Mouse (Mus musculus) small intestine, adult 10 weeks (tissue): ENCODE results near the gene H3f3b. TPM values are rescaled to one million over a fixed set of nuclear protein-coding genes. Genes with fewer than 3 reads are reported as not detected.

Experiments
- polyA plus RNA-seq: library from polyadenylated mRNA; stranded (reverse); fragments of 350-450 nt; fragmentation: Illumina TruSeq; extraction: RNeasy Lipid Tissue Mini Kit (QIAGEN cat#74804); gene quantifications from one replicate; pipeline ENCODE4 v1.2.3, GENCODE M21; 2014; ENCODE audit warnings: low replicate concordance

H3f3b gene
- 1,105 TPM for polyA plus RNA-seq

GRCm38 (mm10) chr11:116027756-116028155, at the start of gene H3f3b:
TSS of gene H3f3b (minus strand) at chr11:116027962.

GRCm38 (mm10) chr11:116030088-116030897, 2.5 kb upstream of the H3f3b start, which contains the start of gene Unk:
TSS of gene Unk (plus strand) at chr11:116030322.

GRCm38 (mm10) chr11:116012262-116012947, 15.4 kb downstream of the H3f3b start, which contains the start of gene Galk1:
TSS of gene Galk1 (minus strand) at chr11:116012719.

GRCm38 (mm10) chr11:115974309-115975082, 53.3 kb downstream of the H3f3b start, which contains the start of gene Itgb4:
TSS of gene Itgb4 (plus strand) at chr11:115974709.

Other genes starting within 250 kb of the H3f3b start
- gene Caskin2, start 214.3 kb downstream of the H3f3b start, polyA plus RNA-seq: 0.26 TPM
- gene Tsen54, start 213.2 kb downstream of the H3f3b start, polyA plus RNA-seq: not detected
- 3.8 TPM for gene Llgl2, start 203.9 kb downstream of the H3f3b start, polyA plus RNA-seq
- gene Myo15b, start 169.6 kb downstream of the H3f3b start, polyA plus RNA-seq: 14.8 TPM
- not detected for gene Smim5, start 128.0 kb downstream of the H3f3b start, polyA plus RNA-seq
- gene Smim6, start 115.9 kb downstream of the H3f3b start, polyA plus RNA-seq: 1.3 TPM
- 2.9 TPM for gene Sap30bp, start 94.7 kb downstream of the H3f3b start, polyA plus RNA-seq
- 1.3 TPM for gene Recql5, start 94.5 kb downstream of the H3f3b start, polyA plus RNA-seq
- gene Itgb4, start 53.3 kb downstream of the H3f3b start, polyA plus RNA-seq: 0.26 TPM
- gene Galk1, start 15.2 kb downstream of the H3f3b start, polyA plus RNA-seq: not detected
- 1.2 TPM for gene Unk, start 2.4 kb upstream of the H3f3b start, polyA plus RNA-seq
- not detected for gene Unc13d, start 50.0 kb upstream of the H3f3b start, polyA plus RNA-seq
- 15.3 TPM for gene Wbp2, start 59.0 kb upstream of the H3f3b start, polyA plus RNA-seq
- 0.56 TPM for gene Trim47, start 99.2 kb upstream of the H3f3b start, polyA plus RNA-seq
- 6.7 TPM for gene Trim65, start 103.2 kb upstream of the H3f3b start, polyA plus RNA-seq
- 1.9 TPM for gene Mrpl38, start 110.9 kb upstream of the H3f3b start, polyA plus RNA-seq
- gene Fbf1, start 140.2 kb upstream of the H3f3b start, polyA plus RNA-seq: 2.9 TPM
- gene Ten1, start 170.9 kb upstream of the H3f3b start, polyA plus RNA-seq: 1.2 TPM
- gene Acox1, start 171.1 kb upstream of the H3f3b start, polyA plus RNA-seq: 380 TPM
- not detected for gene Evpl, start 210.1 kb upstream of the H3f3b start, polyA plus RNA-seq
- 4.7 TPM for gene Srp68, start 246.3 kb upstream of the H3f3b start, polyA plus RNA-seq